Mouse (Mus musculus): ENCODE measurements around the gene Gmcl1. TPM values are rescaled to one million over a fixed set of nuclear protein-coding genes. Genes with fewer than 3 reads are reported as not detected.
A peak's percentile ranks its signal among the peaks of the same experiment; 100 is the strongest.

Gene Gmcl1
- polyA plus RNA-seq (2015; fragmentation: Nextera tagmentation; extraction: Ambion mirVana): 40.0 and 41.5 TPM in 2 replicates

DNA sequence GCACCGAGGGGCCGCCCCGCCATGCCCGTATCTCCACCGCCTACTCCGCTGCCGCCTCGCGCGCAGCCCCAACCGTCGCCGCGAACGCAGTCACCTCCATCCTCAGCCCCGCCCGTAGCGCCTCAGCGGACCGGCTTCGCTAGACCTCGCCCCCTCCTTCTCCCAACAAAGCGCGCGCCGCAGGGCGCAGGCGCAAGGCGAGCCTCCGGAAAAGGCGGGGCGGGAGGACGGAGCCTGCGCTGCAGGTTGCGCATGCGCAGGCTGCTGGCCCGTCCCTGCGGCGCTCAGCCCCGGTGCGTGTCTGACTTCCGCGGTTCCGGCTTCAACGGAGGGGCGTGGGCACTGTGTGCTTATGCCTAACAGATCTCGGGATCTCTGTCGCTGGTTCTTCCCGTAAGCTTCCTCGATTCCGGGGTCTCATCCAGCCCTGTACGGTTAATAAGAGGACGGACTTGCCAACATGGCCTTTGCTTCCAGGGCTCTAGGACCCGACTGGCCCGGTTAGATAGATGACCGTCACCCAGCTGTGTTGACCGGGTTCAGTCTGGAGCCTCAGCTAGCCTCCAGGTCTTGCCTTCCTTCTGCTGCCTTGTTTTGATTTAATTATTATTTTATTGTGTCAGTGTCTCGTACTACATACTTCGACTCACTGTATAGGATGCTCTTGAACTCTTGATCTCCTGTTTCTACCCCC lies at the start of gene Gmcl1:
TSS of gene Gmcl1 (minus strand) at position 201 of the 694 bp plus-strand sequence.
- peak within 1 kb of the TSS; percentile 89 for H3K9ac ChIP-seq
- no peaks in the 10 kb centered on the region for H3K36me3 ChIP-seq
- H3K27me3 ChIP-seq: no peaks in the 10 kb centered on the region
- H3K4me1 ChIP-seq: peaks cover 25% of the 10 kb centered on the region
- peak within 1 kb of the TSS; percentile 58 for H3K27ac ChIP-seq
- peak within 1 kb of the TSS; percentile 97 for H3K4me3 ChIP-seq
- WGBS: under 1% methylated on average over 59 of the region's 59 CpGs
- H3K9me3 ChIP-seq: no peaks in the 10 kb centered on the region
- peak within 1 kb of the TSS; percentile 98 for H3K4me2 ChIP-seq (replicated peaks)
- peak; percentile 93 for ATAC-seq (ENCODE audit: low FRiP score, low read depth)

DNA sequence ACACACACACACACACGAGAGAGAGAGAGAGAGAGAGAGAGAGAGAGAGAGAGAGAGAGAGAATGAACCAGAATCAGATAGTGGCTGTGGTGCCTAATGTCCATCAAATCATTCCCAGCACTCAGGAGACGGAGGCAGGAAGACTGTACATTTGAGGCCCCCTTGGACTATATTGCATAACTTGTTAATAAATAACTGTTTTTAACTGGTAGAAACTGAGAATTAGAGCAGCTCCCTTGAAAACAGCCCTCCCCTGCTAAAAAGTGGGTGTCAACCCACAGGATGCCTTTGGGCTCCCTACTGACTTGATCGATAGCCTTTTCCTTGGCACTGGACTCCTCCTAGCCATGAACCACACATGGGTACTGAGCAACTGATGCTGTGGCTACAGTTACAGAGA lies 49.2 kb upstream of the Gmcl1 start:
- Histone ChIP-seq H3K9me3 (no peaks in the 10 kb centered on the region), H3K27ac (no peak overlapping the region), H3K4me3 (no peak overlapping the region), H3K27me3 (no peaks in the 10 kb centered on the region), H3K4me2 (replicated peaks) (no peak overlapping the region), H3K9ac (no peak overlapping the region), H3K4me1 (peaks cover 2% of the 10 kb centered on the region; the same call in 1 of the 2 replicates), H3K36me3 (no peaks in the 10 kb centered on the region)
- ATAC-seq (ENCODE audit: low FRiP score, low read depth): no peak
- WGBS: 77% methylated on average over 3 of the region's 3 CpGs

DNA sequence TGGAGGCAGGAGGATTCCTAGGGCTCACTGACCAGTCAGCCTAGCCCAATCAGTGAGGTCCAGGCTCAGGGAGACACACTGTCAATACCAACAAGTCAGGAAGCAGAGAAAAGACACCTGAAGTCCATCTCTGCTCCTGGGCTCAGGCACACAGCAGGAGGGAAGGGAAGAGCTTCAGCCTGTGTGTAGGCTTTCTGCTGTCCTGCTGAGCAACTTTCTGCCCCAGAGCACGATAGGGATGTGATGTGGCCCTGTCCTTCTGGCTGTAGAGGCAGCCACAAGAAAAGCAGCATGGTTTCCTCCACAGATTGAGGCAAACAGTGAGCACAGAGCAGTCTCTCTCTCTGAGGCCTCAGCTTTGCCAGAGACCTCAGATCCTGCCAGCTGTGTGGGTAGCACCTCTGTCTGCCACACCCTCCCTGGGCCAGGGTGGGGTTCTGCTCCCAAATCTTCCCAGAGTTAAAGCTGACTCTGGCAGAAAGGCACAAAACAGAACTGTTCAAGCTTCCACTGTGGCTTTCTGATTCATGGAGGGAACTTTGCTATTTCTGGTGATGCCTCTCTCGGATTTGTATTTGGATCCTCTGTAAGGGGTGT lies 48.3 kb upstream of the Gmcl1 start:
- Histone ChIP-seq H3K4me1 (peaks cover 11% of the 10 kb centered on the region), H3K4me2 (replicated peaks) (no peak overlapping the region), H3K27ac (no peak overlapping the region), H3K9me3 (no peaks in the 10 kb centered on the region), H3K4me3 (no peak overlapping the region), H3K9ac (no peak overlapping the region), H3K36me3 (no peaks in the 10 kb centered on the region), H3K27me3 (no peaks in the 10 kb centered on the region)
- WGBS: 38% methylated on average over 2 of the region's 2 CpGs
- ATAC-seq (ENCODE audit: low FRiP score, low read depth): no peak

DNA sequence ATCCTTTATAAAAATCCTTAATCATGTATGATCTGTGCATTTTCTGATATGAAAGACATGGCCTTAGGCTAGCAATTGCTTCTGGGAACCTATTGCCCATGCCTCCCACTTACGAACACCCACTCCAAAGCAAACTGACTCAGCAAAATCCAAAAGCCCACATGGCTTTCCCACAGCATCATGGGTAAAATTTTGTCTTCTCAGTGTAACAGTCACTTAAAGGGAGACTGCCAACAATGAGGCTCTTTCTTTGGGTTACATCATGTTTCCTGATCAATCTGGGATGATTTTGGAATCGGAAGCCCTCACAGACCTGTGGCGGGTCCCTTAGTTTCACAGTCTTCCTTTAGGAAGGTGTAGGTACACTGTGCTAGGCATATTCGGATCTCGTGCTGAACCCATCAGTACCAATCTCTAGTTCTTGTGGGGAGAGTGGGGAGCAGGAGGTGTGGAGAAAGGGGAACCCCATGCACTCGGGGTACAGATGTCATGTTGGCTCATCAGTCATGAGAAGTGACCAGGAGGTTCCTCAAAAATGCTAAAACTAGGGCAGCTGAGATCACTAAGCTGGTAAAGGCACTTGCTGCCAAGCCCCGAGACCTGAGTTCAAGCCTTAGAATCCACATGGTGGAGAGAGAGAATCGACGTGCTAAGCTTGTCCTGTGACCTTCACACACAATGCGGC lies 45.9 kb upstream of the Gmcl1 start:
- no peak for ATAC-seq (ENCODE audit: low FRiP score, low read depth)
- no peaks in the 10 kb centered on the region for H3K9me3 ChIP-seq
- H3K36me3 ChIP-seq: no peaks in the 10 kb centered on the region
- WGBS: 89% methylated on average over 10 of the region's 10 CpGs
- no peak overlapping the region for H3K4me3 ChIP-seq
- H3K27me3 ChIP-seq: no peaks in the 10 kb centered on the region
- H3K27ac ChIP-seq: no peak overlapping the region
- no peak overlapping the region for H3K4me2 ChIP-seq (replicated peaks)
- H3K9ac ChIP-seq: no peak overlapping the region
- H3K4me1 ChIP-seq: peaks cover 17% of the 10 kb centered on the region

DNA sequence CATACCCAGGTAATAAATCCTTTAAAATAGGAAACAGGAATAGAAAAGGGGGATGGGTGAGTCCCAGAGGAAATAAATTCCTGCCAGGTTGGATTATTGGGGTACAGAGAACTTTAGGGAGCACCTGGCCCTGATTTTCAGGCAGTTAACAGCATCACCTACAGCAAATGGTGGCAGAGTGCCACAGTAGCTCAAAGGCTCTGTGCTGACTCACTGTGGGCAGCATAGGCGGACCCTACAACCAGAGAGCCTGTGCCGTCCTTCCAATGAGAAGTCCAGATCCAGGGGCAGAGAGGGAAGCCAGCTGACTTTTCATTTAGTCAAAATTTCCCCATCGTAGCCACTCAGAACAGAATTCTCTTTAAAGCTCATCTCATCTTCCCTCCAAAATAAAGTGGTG lies 44.0 kb upstream of the Gmcl1 start:
- H3K4me1 ChIP-seq: peaks cover 17% of the 10 kb centered on the region
- 31% methylated on average over 3 of the region's 3 CpGs for WGBS
- no peak overlapping the region for H3K9ac ChIP-seq
- H3K4me2 ChIP-seq (replicated peaks): no peak overlapping the region
- no peaks in the 10 kb centered on the region for H3K9me3 ChIP-seq
- no peaks in the 10 kb centered on the region for H3K27me3 ChIP-seq
- no peak for ATAC-seq (ENCODE audit: low FRiP score, low read depth)
- H3K36me3 ChIP-seq: no peaks in the 10 kb centered on the region
- no peak overlapping the region for H3K4me3 ChIP-seq
- H3K27ac ChIP-seq: no peak overlapping the region

DNA sequence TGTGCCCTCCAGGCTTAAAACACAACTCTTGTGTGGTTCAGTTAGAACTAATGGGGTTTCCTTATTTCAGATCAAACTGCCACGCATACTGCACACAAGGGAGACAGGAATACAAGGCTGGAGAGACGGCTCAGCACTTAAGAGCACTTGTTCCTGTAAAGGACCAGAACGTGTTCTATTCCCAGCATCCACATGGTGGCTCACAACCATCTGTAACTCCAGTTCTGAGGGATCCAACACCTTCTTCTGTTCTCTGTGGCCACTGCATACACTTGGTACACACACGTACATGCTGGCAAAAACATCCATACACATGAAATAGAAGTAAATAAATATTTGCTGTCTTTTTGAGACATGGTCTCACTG lies 43.5 kb upstream of the Gmcl1 start:
- H3K27ac ChIP-seq: peak overlapping the region; percentile 15; the same call in 1 of the 2 replicates
- H3K4me2 ChIP-seq (replicated peaks): no peak overlapping the region
- no peak overlapping the region for H3K9ac ChIP-seq
- H3K4me3 ChIP-seq: no peak overlapping the region
- peaks cover 17% of the 10 kb centered on the region for H3K4me1 ChIP-seq
- no peaks in the 10 kb centered on the region for H3K27me3 ChIP-seq
- no peak for ATAC-seq (ENCODE audit: low FRiP score, low read depth)
- H3K9me3 ChIP-seq: no peaks in the 10 kb centered on the region
- no peaks in the 10 kb centered on the region for H3K36me3 ChIP-seq
- 42% methylated on average over 4 of the region's 4 CpGs for WGBS

DNA sequence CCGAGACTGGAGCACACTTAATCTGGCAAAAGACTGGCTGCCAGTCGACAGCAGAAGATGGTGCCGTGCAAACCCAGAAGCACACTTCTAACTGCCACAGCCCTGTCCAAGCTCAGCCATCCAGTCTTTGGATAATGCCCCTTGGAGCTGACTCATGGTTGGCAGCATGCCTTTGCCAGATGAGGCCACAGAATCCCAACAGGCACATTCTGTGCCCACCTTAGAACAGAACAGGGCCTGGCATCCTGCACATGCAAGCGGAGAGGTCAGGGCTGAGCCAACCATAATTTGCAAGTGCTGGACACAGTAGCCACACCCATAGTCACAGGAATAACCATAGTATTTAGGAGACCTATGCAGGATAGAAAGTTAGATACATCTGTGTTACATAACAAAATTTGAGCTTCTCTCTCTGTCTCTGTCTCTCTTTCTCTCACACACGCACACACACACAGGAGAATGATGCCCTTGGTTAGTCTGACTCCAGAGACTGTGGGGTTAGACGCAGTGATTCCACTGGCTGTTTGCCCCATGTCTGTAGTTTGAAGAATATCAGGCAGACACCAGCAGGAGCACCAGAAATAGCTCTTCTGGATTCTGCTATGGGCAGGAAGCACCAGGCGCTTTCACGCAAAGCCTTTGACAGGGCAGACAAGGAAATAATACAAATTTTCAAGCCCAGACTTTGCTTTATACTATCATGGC lies 43.0 kb upstream of the Gmcl1 start:
- Histone ChIP-seq H3K4me1 (peaks cover 17% of the 10 kb centered on the region), H3K4me3 (no peak overlapping the region), H3K9ac (no peak overlapping the region), H3K4me2 (replicated peaks) (no peak overlapping the region), H3K27ac (peak overlapping the region; percentile 15; the same call in 1 of the 2 replicates), H3K36me3 (no peaks in the 10 kb centered on the region), H3K9me3 (no peaks in the 10 kb centered on the region), H3K27me3 (no peaks in the 10 kb centered on the region)
- 80% methylated on average over 8 of the region's 8 CpGs for WGBS
- no peak for ATAC-seq (ENCODE audit: low FRiP score, low read depth)

DNA sequence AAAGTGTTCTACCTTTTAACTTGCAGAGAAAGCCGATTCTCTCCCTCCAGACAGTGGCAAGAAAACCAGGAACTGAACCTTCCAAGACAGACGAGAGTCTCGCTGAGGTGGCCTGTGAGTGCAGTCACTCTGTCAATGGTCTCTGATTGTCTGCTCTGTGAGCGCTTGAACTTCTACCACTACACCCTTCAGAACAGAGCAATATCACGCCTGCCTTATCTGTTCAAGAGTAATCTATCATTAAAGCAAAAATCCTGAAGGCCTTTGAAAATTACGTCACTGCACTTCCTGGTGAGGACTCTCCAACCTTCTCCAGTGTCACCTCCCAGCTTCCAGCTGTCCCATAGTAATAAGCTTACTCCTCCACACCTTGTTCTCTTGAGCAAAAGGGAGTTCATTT lies 41.8 kb upstream of the Gmcl1 start:
- no peak for ATAC-seq (ENCODE audit: low FRiP score, low read depth)
- H3K9me3 ChIP-seq: no peaks in the 10 kb centered on the region
- 82% methylated on average over 6 of the region's 6 CpGs for WGBS
- no peaks in the 10 kb centered on the region for H3K36me3 ChIP-seq
- no peak overlapping the region for H3K4me3 ChIP-seq
- H3K27ac ChIP-seq: no peak overlapping the region
- no peak overlapping the region for H3K9ac ChIP-seq
- no peak overlapping the region for H3K4me2 ChIP-seq (replicated peaks)
- no peaks in the 10 kb centered on the region for H3K27me3 ChIP-seq
- peaks cover 17% of the 10 kb centered on the region for H3K4me1 ChIP-seq

DNA sequence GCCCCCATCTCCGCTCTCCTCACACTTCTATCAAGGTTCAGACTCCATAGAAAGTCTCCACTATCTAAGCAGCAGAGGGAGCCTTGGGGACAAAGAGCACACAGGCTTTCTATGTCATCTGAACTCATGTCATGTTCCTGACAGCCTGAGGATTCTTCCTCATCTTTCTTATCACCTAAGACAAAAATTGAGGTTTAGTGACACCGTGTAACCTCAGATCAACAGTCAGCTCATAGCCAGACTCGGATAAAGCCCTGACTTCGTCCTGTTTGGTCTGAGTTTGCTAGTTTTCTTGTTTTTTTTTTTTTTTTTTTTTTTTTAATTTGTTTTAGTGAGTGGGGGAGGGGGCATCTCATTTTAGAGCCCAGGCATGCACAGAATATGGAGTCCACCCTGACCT lies 40.6 kb upstream of the Gmcl1 start:
- Histone ChIP-seq H3K27ac (no peak overlapping the region), H3K27me3 (no peaks in the 10 kb centered on the region), H3K9ac (no peak overlapping the region), H3K4me1 (peaks cover 17% of the 10 kb centered on the region), H3K9me3 (no peaks in the 10 kb centered on the region), H3K4me2 (replicated peaks) (no peak overlapping the region), H3K36me3 (no peaks in the 10 kb centered on the region), H3K4me3 (no peak overlapping the region)
- 88% methylated on average over 4 of the region's 4 CpGs for WGBS
- no peak for ATAC-seq (ENCODE audit: low FRiP score, low read depth)

DNA sequence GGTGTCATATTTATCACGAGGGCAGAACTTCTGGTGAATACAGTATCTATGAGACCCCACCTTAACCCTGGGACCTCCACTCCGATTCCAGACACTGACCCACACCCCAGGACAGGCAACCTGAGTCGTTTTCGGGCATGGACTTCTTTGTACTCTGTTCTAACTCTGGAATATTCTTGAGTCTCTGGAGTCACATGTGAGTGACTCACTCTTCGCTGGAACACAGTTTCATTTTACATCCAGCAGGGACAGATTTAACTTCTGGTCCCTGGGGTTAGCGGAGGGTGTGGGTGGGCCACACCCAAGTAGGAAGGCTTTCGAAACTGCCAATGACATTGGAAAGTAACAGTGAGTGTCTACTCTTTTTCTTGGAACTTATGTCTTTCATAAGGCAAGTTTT lies 39.4 kb upstream of the Gmcl1 start:
- no peak for ATAC-seq (ENCODE audit: low FRiP score, low read depth)
- no peak overlapping the region for H3K4me3 ChIP-seq
- no peaks in the 10 kb centered on the region for H3K9me3 ChIP-seq
- no peak overlapping the region for H3K4me2 ChIP-seq (replicated peaks)
- H3K9ac ChIP-seq: no peak overlapping the region
- H3K27me3 ChIP-seq: no peaks in the 10 kb centered on the region
- H3K4me1 ChIP-seq: peaks cover 17% of the 10 kb centered on the region
- WGBS: 75% methylated on average over 7 of the region's 7 CpGs
- no peaks in the 10 kb centered on the region for H3K36me3 ChIP-seq
- no peak overlapping the region for H3K27ac ChIP-seq

DNA sequence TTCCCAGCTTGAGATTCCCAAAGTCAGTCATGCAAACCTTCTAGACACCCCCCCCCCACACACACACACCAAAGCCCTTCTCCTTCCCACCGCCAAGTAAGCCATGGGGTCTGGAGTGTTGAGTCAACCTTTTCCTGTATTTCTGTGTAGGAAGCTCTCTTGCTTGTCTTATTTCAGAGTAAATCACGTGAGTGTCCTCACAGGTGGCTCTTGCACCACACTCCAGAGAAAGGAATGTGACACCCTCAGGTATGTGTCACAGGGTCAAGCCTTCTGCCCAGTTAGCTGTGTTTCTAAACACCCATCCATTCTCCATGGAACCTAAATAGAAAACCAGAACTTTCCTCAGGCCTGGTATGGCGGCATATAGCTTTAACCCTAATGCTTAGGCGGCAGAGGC lies 35.8 kb upstream of the Gmcl1 start:
- ATAC-seq (ENCODE audit: low FRiP score, low read depth): no peak
- Histone ChIP-seq H3K36me3 (no peaks in the 10 kb centered on the region), H3K9me3 (no peaks in the 10 kb centered on the region), H3K4me3 (no peak overlapping the region), H3K27me3 (no peaks in the 10 kb centered on the region), H3K9ac (no peak overlapping the region), H3K4me2 (replicated peaks) (no peak overlapping the region), H3K4me1 (no peaks in the 10 kb centered on the region), H3K27ac (no peak overlapping the region)
- WGBS: 77% methylated on average over 4 of the region's 4 CpGs

DNA sequence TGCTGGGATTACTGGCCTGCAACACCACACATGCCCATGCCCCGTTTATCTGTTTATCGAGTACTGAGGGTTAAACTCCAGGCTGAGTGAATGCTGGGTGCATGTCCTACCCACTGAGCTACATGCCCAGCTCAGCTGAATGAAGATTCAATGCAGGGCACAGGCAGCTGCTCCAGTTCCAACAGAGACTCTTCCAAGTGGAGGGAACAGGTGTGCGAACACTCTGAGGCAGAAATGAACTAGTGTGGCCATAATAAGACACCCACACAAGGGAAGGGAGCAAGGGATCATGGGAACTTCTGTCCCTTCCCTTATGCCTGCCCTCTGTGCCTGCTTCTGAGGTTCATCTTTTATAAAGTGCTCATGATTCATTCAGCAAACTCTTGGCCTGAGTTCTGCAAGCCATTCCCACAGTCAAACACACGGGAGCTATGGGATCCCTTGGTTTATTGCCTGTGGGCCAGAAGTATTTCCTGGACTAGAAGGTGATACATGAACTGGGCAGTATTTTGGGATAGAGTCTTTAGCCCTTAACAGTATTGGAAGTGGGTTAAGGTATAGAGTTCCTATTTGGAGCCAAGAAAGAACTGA lies 35.1 kb upstream of the Gmcl1 start:
- Histone ChIP-seq H3K4me2 (replicated peaks) (no peak overlapping the region), H3K4me3 (no peak overlapping the region), H3K27me3 (no peaks in the 10 kb centered on the region), H3K36me3 (no peaks in the 10 kb centered on the region), H3K9ac (no peak overlapping the region), H3K27ac (no peak overlapping the region), H3K9me3 (no peaks in the 10 kb centered on the region), H3K4me1 (no peaks in the 10 kb centered on the region)
- 76% methylated on average over 4 of the region's 4 CpGs for WGBS
- no peak for ATAC-seq (ENCODE audit: low FRiP score, low read depth)
